Mouse (Mus musculus) thymus, postnatal 10 days (tissue): ENCODE data around the gene Bdkrb2.

Source experiments
- DNase-seq, 2 experiments: peaks; one replicate each; pipeline ENCODE4 v3.0.0; 2021; ENCODE audit warnings: low spot score in 2 of 2

Bdkrb2 gene

DNA sequence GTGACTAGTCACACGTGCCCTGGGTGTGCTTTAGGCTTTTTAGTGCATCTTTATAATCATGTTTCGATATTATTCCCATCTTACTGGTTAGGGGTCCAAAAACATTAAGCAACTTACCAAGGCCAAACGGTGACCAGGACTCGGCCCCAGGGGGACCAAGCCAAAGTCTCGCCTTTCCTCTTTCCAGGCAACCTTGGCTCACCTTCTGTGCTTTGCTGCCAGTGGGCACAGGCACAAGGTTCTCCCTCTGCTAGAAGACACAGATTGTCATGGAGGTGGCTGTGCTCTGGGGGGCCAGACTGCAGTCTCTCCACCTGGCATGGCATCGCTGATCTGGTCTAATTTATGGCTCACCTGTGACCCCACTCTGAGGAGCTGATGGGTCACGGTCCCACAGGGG lies 27.8 kb downstream of the Bdkrb2 start:
- no peak for DNase-seq

- DNase-seq, result no peak
Observed at GRCm38 (mm10) chr12:105592361-105592761, 29.3 kb downstream of the Bdkrb2 start.

DNA sequence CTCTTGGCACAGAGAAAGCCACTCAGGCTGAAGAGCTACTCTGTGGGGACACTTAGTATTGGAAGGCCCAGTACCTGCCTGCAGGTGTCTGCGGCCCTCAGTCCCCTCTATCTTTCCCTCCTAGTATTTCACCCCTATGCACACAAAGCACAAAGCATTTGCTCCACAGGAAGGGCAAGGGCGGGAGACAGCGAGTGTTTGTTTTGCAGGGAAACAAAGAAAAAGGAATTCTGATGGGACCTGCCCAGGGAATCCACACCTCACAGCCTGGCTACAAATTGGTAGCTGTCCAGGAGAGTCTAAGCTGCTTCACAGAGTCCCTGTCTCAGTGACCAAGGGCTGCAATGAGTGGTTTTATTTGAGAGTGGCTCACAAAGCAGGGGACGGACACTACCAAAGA lies 30.4 kb downstream of the Bdkrb2 start:
- DNase-seq, result no peak

GRCm38 (mm10) chr12:105597135-105597534 lies 34.1 kb downstream of the Bdkrb2 start:
- no peak for DNase-seq

GRCm38 (mm10) chr12:105598503-105598902 lies 35.5 kb downstream of the Bdkrb2 start:
- no peak for DNase-seq

- DNase-seq, result no peak
Observed at GRCm38 (mm10) chr12:105599098-105599497, 36.1 kb downstream of the Bdkrb2 start.

DNA sequence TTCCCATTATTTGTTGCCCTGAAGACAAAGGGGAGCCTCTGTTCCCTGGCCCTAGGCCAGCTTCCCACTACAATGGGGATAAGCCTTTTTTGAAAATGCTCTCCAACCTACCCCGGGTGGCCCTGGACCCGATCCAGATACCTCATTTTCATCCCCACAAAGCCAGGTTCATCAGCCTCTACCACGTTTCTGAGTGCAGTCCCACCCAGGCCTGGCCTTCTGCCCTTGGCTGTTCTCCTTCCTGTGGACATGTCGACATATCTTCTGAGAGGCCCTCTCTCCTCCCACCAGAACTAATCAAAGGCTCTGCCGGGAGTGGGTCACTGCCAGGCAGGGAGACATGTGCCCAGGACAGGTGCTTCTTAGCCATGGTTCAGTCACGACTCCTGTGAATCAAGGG lies 38.6 kb downstream of the Bdkrb2 start:
- no peak for DNase-seq

- DNase-seq, result no peak
Observed at GRCm38 (mm10) chr12:105602581-105603210, 39.7 kb downstream of the Bdkrb2 start, which contains the start of gene Bdkrb1. TSS of gene Bdkrb1 (plus strand) at chr12:105603085.

DNA sequence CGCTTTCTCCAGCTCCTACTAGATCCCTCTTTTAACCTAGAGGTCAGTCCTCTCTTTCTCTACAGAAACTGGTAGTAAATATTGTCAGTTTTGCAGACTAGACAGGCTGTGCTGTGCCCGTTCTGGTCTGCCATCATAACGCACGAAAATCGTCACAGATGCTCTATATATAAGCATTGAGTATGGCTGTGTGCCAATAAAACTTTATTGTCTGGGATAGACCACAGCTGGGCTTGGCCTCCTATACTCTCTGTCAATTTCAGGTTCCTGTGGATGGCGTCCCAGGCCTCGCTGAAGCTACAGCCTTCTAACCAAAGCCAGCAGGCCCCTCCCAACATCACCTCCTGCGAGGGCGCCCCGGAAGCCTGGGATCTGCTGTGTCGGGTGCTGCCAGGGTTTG lies 40.9 kb downstream of the Bdkrb2 start:
- no peak for DNase-seq

- DNase-seq, result no peak
Observed at GRCm38 (mm10) chr12:105605212-105605611, 42.2 kb downstream of the Bdkrb2 start.

DNA sequence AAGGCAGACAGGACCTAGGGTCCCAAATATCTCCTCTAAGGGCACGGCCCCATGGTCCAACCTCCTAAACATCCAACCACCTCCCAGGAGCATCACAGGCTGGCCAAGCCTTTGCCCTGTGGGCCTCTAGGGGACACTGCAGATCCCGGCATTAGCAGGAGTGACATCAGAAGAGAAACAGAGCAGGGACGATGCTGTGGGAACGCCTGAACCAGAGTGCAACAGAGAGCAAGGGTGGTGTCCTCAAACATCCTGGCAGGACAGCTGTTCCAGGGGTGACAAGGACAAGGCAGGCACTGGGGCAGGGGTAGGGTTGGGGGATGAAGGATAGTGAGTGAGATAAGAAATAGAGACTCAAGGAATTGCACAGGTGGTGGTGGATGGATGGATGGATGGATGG lies 43.9 kb downstream of the Bdkrb2 start:
- DNase-seq, result no peak

- DNase-seq, result no peak
Observed at GRCm38 (mm10) chr12:105611045-105611444, 48.0 kb downstream of the Bdkrb2 start.

GRCm38 (mm10) chr12:105611748-105612147 lies 48.7 kb downstream of the Bdkrb2 start:
- DNase-seq, result peak in 1 of 2 experiments; percentile 46

- no peak for DNase-seq
Observed at GRCm38 (mm10) chr12:105613559-105613958, 50.5 kb downstream of the Bdkrb2 start.

- DNase-seq, result no peak
Observed at GRCm38 (mm10) chr12:105622048-105622447, 59.0 kb downstream of the Bdkrb2 start.

GRCm38 (mm10) chr12:105622981-105623539 lies 60.0 kb downstream of the Bdkrb2 start:
- DNase-seq, result no peak

- DNase-seq, result no peak
Observed at GRCm38 (mm10) chr12:105625798-105626197, 62.8 kb downstream of the Bdkrb2 start.

- DNase-seq, result no peak
Observed at GRCm38 (mm10) chr12:105634374-105635067, 71.5 kb downstream of the Bdkrb2 start.

DNA sequence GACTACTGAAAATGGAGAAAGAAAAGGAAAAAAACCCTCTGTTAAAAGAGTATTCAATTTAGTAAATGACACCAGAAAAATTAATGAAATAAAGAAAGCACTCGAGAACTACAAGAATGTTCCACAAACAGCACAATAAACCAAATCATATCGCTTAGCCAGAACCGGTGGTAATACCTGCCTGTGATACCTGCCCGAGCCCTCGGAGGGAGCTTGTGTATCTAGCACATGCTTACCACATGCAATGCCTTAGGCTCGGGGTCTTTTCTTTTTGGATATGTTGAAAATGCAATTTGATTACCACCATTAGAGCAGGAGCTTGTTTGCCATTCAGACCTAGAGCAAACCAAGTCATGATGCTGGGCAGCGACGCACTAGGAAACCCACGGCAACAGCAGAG lies 73.5 kb downstream of the Bdkrb2 start:
- no peak for DNase-seq

GRCm38 (mm10) chr12:105637554-105637953 lies 74.5 kb downstream of the Bdkrb2 start:
- no peak for DNase-seq

- DNase-seq, result no peak
Observed at GRCm38 (mm10) chr12:105642770-105643321, 79.8 kb downstream of the Bdkrb2 start.
